Mouse (Mus musculus): ENCODE results near the gene Rnase13. TPM values are rescaled to one million over a fixed set of nuclear protein-coding genes. Genes with fewer than 3 reads are reported as not detected.

The Rnase13 gene
- not detected in 2 replicates for polyA plus RNA-seq (2012; ENCODE audit: low replicate concordance)

DNA sequence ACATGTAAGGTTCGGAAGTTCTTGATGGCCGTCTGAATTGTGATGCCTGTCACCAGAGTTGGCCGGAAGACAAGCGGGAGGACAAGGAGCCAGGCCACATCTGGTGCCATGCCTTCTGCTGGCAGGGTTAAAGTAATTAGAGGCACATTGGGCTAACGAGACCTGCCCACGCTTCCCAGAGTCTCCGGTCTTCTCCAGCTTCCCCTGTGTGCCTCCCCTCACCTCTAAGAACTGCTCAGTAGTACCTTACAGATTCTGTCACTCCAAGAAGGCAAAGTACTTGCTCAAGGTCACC is at the start of gene Rnase13:
TSS of gene Rnase13 (minus strand) at position 203 of the 295 bp plus-strand sequence.

DNA sequence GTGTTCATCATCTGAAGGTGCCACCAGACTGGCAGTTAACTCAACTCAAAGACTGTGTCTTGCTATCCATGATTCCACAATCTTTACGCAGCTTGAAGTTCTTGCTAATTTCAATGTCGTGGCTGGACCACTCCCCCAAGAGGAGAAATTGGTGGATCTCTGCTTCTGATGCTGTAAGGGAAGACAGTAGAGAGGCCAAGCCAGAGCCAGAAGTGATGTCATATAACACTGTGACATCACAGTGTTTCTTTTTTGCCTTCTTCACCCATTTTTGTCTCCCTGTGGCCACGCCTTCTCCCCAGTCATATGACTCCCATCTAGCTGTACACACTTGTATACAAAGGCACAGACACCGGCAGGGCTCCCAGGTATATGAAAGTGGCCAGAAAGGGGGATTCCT is 4.4 kb downstream of the Rnase13 start, which contains the start of gene Tppp2:
TSS of gene Tppp2 (plus strand) at position 301 of the 400 bp plus-strand sequence.

DNA sequence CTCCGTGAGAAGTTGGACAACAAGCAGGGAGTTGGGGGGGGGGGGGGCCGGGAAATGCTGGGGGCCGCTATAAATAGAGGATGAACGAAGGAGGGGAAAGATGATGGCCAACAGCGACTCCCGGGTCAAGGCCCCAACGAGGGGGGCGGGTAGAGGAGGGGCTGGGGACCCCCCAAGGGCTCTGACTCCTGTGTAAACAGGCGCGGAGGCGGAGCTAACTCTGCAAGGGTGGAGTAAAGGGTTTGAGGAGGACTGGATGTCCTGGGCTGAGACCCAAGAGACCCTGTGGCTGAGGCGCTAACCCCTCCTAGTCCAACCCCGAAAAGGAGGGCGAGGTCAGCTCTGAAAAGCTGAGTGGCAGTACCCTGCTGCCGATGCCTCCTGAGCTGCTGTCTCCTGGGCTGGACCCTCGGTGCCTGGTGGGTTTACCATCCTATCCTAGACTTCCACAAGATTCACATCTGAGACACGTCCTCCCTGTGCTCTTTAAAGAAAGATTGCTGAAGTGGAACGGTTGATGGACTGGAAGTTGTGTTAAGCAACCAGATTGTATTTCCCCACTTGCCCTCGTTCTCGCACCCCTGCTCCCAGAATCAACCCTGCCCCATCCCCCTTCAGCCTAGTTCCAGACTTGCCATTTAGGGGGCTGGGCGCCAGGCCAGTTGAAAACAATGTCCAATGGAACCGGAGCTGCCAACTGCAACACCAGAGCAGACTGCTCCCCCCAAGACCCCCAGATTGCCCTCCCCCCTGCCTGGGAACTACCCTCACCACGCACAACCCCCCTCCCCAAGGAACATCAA is 8.4 kb downstream of the Rnase13 start, which contains the start of gene Ndrg2:
TSS of gene Ndrg2 (minus strand) at position 199 of the 803 bp plus-strand sequence.

DNA sequence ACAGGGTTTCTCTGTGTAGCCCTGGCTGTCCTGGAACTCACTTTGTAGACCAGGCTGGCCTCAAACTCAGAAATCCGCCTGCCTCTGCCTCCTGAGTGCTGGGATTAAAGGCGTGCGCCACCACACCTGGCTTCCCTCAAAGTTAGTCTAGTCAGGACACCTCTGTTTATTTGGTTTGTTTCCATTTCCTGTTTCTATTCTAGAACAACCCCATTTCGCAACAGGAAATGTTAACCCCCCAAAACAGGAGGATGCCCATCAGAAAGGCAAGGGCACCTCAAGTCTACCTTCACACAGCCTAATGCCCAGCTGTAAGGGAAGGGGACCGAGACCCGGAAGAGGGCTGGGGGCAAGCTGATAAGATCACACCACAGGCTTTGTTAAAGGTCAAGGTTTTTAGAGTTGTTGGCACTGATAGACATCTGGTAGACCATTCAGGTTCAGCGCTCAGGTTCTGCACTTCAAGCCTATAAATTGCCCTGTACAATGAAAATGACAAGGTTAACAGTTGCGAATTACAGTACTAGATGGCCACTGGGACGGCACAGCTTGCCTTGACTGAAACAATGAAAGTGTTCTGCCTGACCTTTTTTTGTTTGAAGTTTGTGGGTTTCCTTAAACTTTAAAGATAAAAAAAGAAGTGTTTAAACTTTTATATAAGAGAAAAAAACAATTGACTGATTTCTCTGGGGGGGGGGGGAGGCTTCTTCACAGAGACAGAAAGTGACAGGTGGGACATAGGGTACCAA is 30.2 kb downstream of the Rnase13 start, which contains the start of gene Slc39a2:
TSS of gene Slc39a2 (plus strand) at position 699 of the 749 bp plus-strand sequence.

DNA sequence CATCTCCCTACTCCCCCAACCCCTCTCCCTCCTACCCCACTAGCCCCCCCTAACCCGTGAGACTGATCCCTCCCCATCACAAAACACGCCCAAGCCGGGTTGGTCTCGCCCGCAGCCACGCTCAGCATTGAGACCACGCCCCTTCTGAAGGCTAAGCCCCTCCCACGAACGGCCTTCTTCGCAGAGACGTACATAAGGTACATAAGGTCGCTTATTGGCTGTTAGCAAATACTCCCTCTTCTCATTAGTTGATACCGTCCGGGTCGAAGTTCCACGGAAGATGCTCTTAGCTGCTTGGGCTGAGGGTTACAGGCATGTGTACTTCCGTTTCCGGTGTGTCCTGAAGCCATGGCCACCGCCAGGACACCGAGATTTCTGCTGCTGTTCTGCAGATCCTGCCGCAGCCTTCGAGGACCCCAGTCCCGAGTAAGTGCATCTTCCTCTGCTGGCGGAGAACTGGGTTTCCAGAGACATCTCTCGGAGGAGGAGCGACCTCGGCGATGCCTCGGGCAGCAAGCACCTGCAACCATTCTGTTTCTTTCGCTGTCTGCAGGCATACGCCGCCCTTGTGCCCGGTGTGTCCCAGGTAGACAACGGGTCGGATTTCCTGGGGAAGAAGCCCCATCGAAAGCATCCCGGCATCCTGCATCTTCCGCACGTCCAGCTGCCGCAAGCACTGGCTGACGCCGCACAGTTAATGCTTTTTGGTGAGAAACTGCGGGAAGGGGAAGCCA is 37.8 kb downstream of the Rnase13 start, which contains the start of gene Mettl17:
TSS of gene Mettl17 (plus strand) at position 245 of the 734 bp plus-strand sequence.

Other genes starting within 250 kb of the Rnase13 start
- not detected in 2 replicates for gene Gm17079, start 227.3 kb downstream of the Rnase13 start, polyA plus RNA-seq (2012; ENCODE audit: low replicate concordance)
- not detected in 2 replicates for gene Gm5800, start 205.6 kb downstream of the Rnase13 start, polyA plus RNA-seq (2012; ENCODE audit: low replicate concordance)
- gene Ang4, start 149.2 kb downstream of the Rnase13 start, polyA plus RNA-seq (2012; ENCODE audit: low replicate concordance) = not detected in 2 replicates
- not detected in 2 replicates for gene AY358078, start 122.7 kb downstream of the Rnase13 start, polyA plus RNA-seq (2012; ENCODE audit: low replicate concordance)
- not detected in 2 replicates for gene Ear6, start 69.1 kb downstream of the Rnase13 start, polyA plus RNA-seq (2012; ENCODE audit: low replicate concordance)
- gene Mettl17, start 37.9 kb downstream of the Rnase13 start, polyA plus RNA-seq (2012; ENCODE audit: low replicate concordance) = 3.5 and 39.0 TPM in 2 replicates
- 0.09 TPM in 1 of 2 replicates, not detected in the other for gene Slc39a2, start 29.9 kb downstream of the Rnase13 start, polyA plus RNA-seq (2012; ENCODE audit: low replicate concordance)
- 3.1 and 7.2 TPM in 2 replicates for gene Ndrg2, start 8.6 kb downstream of the Rnase13 start, polyA plus RNA-seq (2012; ENCODE audit: low replicate concordance)
- not detected in 2 replicates for gene Tppp2, start 4.3 kb downstream of the Rnase13 start, polyA plus RNA-seq (2012; ENCODE audit: low replicate concordance)
- gene Arhgef40, start 61.9 kb upstream of the Rnase13 start, polyA plus RNA-seq (2012; ENCODE audit: low replicate concordance) = 15.3 and 30.0 TPM in 2 replicates
- not detected in 2 replicates for gene Tmem253, start 92.9 kb upstream of the Rnase13 start, polyA plus RNA-seq (2012; ENCODE audit: low replicate concordance)
- 35.0 and 79.9 TPM in 2 replicates for gene Zfp219, start 98.0 kb upstream of the Rnase13 start, polyA plus RNA-seq (2012; ENCODE audit: low replicate concordance)
- not detected in 2 replicates for gene Olfr221, start 119.7 kb upstream of the Rnase13 start, polyA plus RNA-seq (2012; ENCODE audit: low replicate concordance)
- 12.0 and 24.1 TPM in 2 replicates for gene Hnrnpc, start 181.3 kb upstream of the Rnase13 start, polyA plus RNA-seq (2012; ENCODE audit: low replicate concordance)
- gene Rpgrip1, start 187.9 kb upstream of the Rnase13 start, polyA plus RNA-seq (2012; ENCODE audit: low replicate concordance) = 6.8 and 11.8 TPM in 2 replicates

Measured in hematopoietic multipotent progenitor cell, adult 10-12 weeks (in vitro differentiated cells).